Mouse (Mus musculus) thymus, postnatal 4 days (tissue): Measurements from ENCODE around the gene Myl3.

ENCODE experiments used
- DNase-seq: peaks from one replicate; pipeline ENCODE4 v3.0.0; 2021

Myl3 gene

DNA sequence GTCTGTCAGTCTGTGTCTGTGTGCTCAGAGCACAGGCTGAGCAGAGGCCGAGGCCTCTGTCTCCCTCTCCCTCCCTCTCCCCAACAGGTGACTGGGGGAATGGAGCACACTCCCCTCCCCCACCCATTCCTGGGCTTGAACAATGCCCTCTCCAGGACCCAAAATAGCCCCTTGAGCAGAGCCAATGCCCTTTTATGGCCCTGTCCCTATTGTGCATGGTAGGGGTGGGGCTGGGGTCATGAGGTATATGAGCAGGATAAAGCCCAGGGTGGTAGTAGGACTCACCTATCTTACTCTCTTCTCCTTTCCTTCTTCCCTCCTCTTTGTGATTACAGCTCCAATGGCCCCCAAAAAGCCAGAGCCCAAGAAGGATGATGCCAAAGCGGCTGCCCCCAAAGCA, 21.7 kb downstream of the Myl3 start:
- no peak for DNase-seq

GRCm38 (mm10) chr9:110772336-110772735, 30.7 kb downstream of the Myl3 start:
- DNase-seq = no peak

GRCm38 (mm10) chr9:110774403-110775268, 33.0 kb downstream of the Myl3 start:
- DNase-seq = no peak

- DNase-seq = no peak
These were observed 33.8 kb downstream of the Myl3 start for GRCm38 (mm10) chr9:110775269-110776022.

- DNase-seq = no peak
These were observed 36.4 kb downstream of the Myl3 start for GRCm38 (mm10) chr9:110778100-110778499.

DNA sequence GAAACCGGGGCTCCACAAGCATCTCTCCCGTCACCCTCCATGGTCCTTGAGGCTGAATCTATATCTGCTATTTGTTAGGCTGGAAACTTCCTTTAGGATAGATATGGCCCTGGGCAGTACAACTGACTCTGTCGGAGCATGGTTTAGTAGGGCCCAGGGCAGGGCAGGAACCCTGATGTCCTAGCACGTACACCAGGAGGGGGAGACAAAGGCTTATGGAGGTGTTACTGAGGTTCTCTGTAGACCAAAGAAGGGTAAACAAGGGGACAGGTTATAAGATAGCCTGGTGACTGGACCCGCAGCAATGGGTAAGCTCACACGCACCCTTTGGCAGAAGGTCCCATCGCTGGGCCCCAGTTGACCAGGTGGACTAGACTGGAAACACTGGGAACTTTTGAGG, 36.9 kb downstream of the Myl3 start:
- DNase-seq = no peak

DNA sequence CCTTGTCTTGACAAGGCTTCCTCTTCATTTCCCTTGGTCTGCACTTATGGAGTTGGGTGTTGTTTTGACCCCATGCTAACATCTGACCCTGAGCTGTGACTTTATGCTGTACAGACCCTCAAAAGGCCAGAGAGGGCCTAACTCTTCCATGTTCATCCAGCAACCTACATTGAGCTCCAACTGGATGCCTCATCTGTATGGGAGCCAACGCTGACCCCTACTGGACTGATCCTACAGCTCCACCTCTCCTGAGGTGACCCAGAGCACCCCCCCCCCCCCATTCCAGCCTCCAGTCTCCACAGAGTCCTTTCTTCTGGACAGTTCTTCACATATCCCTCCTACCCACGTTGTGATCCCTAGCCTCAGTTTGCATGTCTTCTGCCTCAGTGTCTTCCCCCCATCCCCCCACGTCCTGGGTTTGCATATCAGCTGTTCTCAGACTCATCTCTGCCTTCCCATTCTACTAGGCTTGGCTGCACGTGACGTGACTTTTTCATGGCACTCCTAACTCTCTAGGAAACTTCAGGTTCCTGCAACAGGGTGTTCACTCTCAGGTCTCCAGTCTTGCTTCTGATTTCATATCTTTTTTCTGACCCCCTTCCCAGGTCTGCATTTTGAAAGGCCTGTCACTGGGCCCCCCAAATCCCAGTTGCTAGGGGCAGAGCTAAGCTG, 37.7 kb downstream of the Myl3 start:
- DNase-seq = peak; percentile 29

DNA sequence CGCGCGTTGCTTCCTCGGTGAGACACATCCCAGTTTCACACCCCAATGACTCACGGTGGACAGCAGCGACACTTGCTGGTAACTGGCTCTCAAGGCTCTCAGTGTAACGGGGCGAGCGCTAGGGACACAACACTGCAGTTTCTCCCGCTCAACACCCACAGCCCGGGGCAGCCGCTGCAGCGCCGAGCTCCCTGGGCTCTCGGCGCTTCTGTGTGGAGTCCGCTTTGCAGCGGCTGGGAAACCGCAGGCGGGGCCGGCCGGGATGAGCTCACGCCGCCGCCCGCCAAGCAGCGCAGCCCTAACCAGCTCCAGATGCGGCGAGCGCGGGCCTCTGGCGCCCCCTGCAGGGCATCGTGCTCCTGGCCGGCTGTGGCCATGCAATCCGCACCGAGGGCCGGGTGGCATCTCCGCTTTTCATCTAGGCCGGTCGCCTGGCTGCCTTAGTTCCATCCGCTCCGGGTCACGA, 39.6 kb downstream of the Myl3 start:
- DNase-seq = peak; percentile 97

DNA sequence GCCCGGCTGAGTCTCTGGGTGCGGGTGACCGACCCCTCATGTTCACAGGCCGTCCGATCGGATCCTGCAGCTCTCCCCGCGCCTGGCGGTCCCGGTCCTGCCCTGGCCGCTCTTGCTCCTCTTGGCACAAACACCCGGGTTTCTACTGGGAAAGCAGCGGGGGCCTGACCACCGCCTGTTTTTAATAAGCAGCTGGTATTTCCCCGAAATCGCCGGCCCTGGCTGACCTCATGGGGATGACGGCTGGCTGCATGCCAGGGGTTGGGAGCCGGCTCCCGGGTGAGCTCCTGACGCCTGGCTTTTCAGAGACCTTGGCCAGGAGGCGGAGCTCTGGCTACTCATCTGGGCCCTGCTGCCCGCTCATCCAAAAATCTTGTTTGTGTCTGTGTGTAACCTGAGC, 40.1 kb downstream of the Myl3 start:
- DNase-seq = no peak

DNA sequence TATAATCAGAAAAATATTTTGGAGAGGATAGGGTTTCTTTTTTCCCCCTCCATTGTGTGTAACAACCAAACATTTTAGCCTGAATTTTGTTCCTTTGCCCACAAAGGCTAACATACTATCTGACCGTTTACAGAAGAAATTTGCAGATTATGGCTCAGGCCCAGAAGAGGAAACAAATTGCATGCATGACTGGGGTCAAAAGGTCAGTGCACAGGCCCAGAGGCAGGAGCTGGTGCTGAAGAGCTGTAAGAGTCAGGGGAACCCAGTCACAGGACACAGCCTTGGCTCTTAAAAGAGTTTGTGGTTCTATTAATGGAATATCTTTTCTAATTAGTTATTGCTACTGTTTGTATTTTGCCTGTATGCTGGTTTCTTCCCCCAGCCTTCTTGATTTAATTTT, 42.0 kb downstream of the Myl3 start:
- no peak for DNase-seq

DNA sequence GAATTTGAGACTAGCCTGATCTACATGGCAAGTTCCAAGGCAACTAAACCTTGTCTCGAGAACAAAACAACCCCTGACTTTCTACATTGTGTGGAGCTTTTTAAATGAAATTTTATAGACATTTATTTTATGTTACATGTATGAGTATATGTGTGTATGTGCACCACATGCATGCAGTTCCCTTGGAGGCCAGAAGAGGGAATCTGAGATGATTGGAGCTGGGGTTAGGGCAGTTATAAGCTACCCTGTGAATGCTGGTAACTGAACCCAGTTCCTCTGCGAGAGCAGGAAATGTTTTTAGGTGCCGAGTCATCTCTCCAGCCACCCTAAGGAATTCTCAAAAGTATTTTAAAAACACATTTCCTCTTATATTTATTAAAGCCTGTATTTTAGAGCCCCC, 46.5 kb downstream of the Myl3 start:
- DNase-seq = no peak

DNA sequence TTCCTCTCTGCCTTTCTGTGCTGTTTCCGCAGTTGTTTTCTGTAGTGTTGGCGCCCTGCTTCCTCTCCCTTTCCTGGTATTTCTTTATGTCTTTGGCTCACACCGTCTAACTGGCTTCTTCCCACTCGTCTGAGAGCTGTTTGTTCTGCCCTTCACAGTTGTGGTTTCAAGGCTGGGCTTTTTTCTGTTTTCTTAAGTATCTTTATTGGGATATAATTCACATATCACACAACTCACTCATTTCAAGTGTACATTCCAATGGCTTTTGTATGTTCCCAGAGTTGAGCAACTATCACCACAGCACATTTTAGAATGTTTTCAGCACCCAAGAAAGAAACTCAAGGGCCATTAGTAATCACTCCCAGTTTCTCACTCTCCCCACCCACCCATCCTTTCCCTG, 48.8 kb downstream of the Myl3 start:
- DNase-seq = no peak

DNA sequence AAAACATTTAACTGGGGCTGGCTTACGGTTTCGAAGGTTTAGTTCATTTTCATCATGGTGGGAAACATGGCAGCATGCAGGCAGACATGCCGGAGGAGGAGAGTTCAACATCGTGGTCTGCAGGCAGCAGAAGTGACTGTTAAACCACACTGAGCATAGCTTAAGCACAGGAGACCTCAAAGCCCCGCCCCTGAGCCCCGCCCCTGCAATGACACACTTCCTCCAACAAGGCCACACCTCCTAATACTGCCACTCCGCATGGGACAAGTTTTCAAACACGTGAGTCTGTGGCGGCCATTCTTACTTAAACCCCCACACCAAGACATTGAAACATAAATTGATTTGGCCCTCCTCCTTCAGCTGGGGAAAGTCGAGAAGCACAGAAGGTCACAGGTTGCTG, 55.4 kb downstream of the Myl3 start:
- no peak for DNase-seq

DNA sequence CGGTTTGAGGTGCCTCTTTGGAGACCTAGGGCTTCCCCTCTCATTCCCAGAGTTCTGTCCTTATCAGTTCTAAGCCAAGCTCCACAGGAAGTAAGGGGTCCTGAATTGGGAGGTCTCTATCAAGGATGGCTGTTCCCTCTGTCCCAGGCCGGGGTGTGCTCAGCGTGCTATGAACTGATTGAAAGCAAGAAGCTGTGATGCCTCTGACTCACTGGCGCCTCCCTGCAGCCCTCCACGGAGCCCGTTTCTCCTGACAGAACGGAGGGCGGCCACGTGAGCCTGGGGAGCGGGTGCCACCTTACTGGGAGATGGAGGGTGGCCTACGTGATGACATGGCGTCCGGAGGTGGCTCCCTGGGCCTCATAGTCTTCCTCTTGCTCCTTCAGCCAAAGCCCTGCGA, 56.2 kb downstream of the Myl3 start, which contains the start of gene Prss42:
Gene Prss42 (plus strand): TSS at position 301 of the 400 bp plus-strand sequence.
- no peak for DNase-seq

DNA sequence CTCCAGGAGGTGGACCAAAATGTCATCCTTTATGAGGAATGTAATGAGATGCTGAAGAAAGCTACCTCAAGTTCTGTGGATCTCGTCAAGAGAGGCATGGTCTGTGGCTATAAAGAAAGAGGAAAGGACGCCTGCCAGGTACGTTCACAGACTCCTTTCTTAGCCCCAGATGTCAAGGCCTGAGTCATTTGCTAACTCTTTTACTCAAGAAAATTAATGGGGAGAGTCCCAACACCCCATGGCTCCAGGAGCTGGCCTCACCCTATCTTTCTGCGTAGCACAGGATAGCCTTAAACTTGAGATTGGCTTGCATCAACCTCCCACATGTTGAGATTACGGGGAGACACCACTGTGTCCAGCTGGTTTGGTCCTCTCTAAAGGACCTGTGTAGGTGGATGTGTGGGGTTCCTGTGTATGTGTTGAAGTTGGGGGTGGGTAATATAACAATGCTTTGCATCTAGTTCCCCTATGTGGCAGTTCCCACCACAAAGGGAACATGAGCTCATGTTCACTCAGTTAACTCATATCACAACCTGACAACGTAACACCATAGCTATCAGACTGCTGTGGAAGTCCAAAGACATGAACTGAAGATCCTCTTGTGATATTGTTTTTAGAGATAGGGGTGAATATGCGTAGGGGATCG, 59.3 kb downstream of the Myl3 start:
- no peak for DNase-seq

GRCm38 (mm10) chr9:110803294-110803693, 61.6 kb downstream of the Myl3 start:
- DNase-seq = no peak

- no peak for DNase-seq
These were observed 68.4 kb downstream of the Myl3 start for GRCm38 (mm10) chr9:110810051-110810450.

GRCm38 (mm10) chr9:110813789-110814188, 72.1 kb downstream of the Myl3 start, which contains the start of gene Prss44:
TSS of gene Prss44 (plus strand) at chr9:110813994.
- DNase-seq = no peak
